In genomic region chr13:112100592-112101420, GRCm38 (mm10) we compare ENCODE assay signal across 8 mouse cellular contexts.
DNase-seq lines count a peak whose midpoint lies in the region; ATAC-seq and TF ChIP-seq lines count a peak whose summit lies in the region.

No protein-coding gene starts in this region.

- no peaks in the 10 kb centered on the region for H3K36me3 ChIP-seq in embryonic facial prominence, embryonic 15.5 days
- no peaks in the 10 kb centered on the region for H3K36me3 ChIP-seq in heart, embryonic 12.5 days
- H3K36me3 ChIP-seq in kidney, embryonic 15.5 days = no peaks in the 10 kb centered on the region
- no peaks in the 10 kb centered on the region for H3K36me3 ChIP-seq in liver, adult 2 months (ENCODE audit: control insufficient read depth, insufficient read depth, low read length)
- no peaks in the 10 kb centered on the region for H3K36me3 ChIP-seq in midbrain, embryonic 16.5 days (ENCODE audit: control insufficient read depth, insufficient read depth, low read length)
- H3K36me3 ChIP-seq in stomach, embryonic 15.5 days = no peaks in the 10 kb centered on the region

- no peak overlapping the region for H3K27ac ChIP-seq in bone marrow macrophage, adult 2 months (ENCODE audit: insufficient read depth, low read depth, low read length)
- H3K27ac ChIP-seq in embryonic facial prominence, embryonic 15.5 days (replicated peaks) = peak overlapping the region; percentile 76
- H3K27ac ChIP-seq in heart, embryonic 12.5 days (ENCODE audit: poor library complexity, severe bottlenecking) = peak overlapping the region; percentile 13; the same call in 1 of the 2 replicates
- H3K27ac ChIP-seq in kidney, embryonic 15.5 days = peak overlapping the region; percentile 76
- H3K27ac ChIP-seq in liver, adult 2 months (replicated peaks; ENCODE audit: insufficient read depth, low read depth, low read length) = peak overlapping the region; percentile 4; the same call in 1 of the 2 replicates
- peak overlapping the region; percentile 90 for H3K27ac ChIP-seq in midbrain, embryonic 16.5 days (ENCODE audit: low read length)
- H3K27ac ChIP-seq in stomach, embryonic 15.5 days = peak overlapping the region; percentile 88

- no peak for TF ChIP-seq CTCF in bone marrow macrophage, adult 2 months (IDR thresholded peaks at IDR 0.05; ENCODE audit: low read depth, low read length)
- no peak for TF ChIP-seq CTCF in liver, adult 2 months (IDR thresholded peaks at IDR 0.05; ENCODE audit: low read depth, low read length)

- peak overlapping the region; percentile 53 for H3K4me3 ChIP-seq in bone marrow macrophage, adult 2 months (ENCODE audit: insufficient read depth, low read length)
- H3K4me3 ChIP-seq in embryonic facial prominence, embryonic 15.5 days (replicated peaks) = peak overlapping the region; percentile 51
- H3K4me3 ChIP-seq in heart, embryonic 12.5 days = peak overlapping the region; percentile 58
- peak overlapping the region; percentile 48 for H3K4me3 ChIP-seq in kidney, embryonic 15.5 days (replicated peaks)
- peak overlapping the region; percentile 60 for H3K4me3 ChIP-seq in liver, adult 2 months (ENCODE audit: insufficient read depth, low read depth, low read length)
- peak overlapping the region; percentile 51 for H3K4me3 ChIP-seq in midbrain, embryonic 16.5 days (ENCODE audit: low read depth, low read length)
- H3K4me3 ChIP-seq in stomach, embryonic 15.5 days (replicated peaks) = peak overlapping the region; percentile 50

- H3K9ac ChIP-seq in embryonic facial prominence, embryonic 15.5 days = peak overlapping the region; percentile 10
- peak overlapping the region; percentile 72 for H3K9ac ChIP-seq in heart, embryonic 12.5 days
- peak overlapping the region; percentile 35 for H3K9ac ChIP-seq in kidney, embryonic 15.5 days
- H3K9ac ChIP-seq in liver, adult 2 months (ENCODE audit: low read depth, low read length) = peak overlapping the region; percentile 50
- peak overlapping the region; percentile 77 for H3K9ac ChIP-seq in midbrain, embryonic 16.5 days (ENCODE audit: low read depth, low read length)
- H3K9ac ChIP-seq in stomach, embryonic 15.5 days = peak overlapping the region; percentile 23; the same call in 1 of the 2 replicates

- no peak for TF ChIP-seq POLR2A in bone marrow macrophage, adult 2 months (IDR thresholded peaks at IDR 0.05; ENCODE audit: borderline replicate concordance, low read depth, low read length)
- no peak for TF ChIP-seq POLR2A in liver, adult 2 months (IDR thresholded peaks at IDR 0.05; ENCODE audit: extremely low read depth, insufficient read depth, low read length)

- no peaks in the 10 kb centered on the region for H3K27me3 ChIP-seq in embryonic facial prominence, embryonic 15.5 days
- no peaks in the 10 kb centered on the region for H3K27me3 ChIP-seq in heart, embryonic 12.5 days (replicated peaks)
- no peaks in the 10 kb centered on the region for H3K27me3 ChIP-seq in kidney, embryonic 15.5 days
- no peaks in the 10 kb centered on the region for H3K27me3 ChIP-seq in liver, adult 2 months (ENCODE audit: control insufficient read depth, insufficient read depth, low read length)
- no peaks in the 10 kb centered on the region for H3K27me3 ChIP-seq in midbrain, embryonic 16.5 days (ENCODE audit: control insufficient read depth, insufficient read depth, low read depth, low read length)
- no peaks in the 10 kb centered on the region for H3K27me3 ChIP-seq in stomach, embryonic 15.5 days (replicated peaks)

- DNase-seq in B cell, adult 2 months = peak; percentile 45 to 47
- DNase-seq in liver, adult 2 months (ENCODE audit: extremely low read depth, low read depth, low spot score) = peak; percentile 84

- peak; percentile 88 for ATAC-seq in embryonic facial prominence, embryonic 15.5 days (ENCODE audit: insufficient number of reproducible peaks, low FRiP score, low TSS enrichment, low read depth)
- ATAC-seq in heart, embryonic 12.5 days (ENCODE audit: insufficient number of reproducible peaks, low FRiP score) = peak; percentile 81
- peak; percentile 91 for ATAC-seq in kidney, embryonic 15.5 days (replicated peaks; ENCODE audit: low FRiP score)
- peak; percentile 96 for ATAC-seq in midbrain, embryonic 16.5 days
- ATAC-seq in stomach, embryonic 15.5 days (ENCODE audit: insufficient read depth, low FRiP score, low read depth) = peak; percentile 82

- peak overlapping the region; percentile 92 for H3K4me2 ChIP-seq in embryonic facial prominence, embryonic 15.5 days (replicated peaks)
- H3K4me2 ChIP-seq in heart, embryonic 12.5 days = peak overlapping the region; percentile 87
- H3K4me2 ChIP-seq in kidney, embryonic 15.5 days = peak overlapping the region; percentile 73
- H3K4me2 ChIP-seq in midbrain, embryonic 16.5 days (ENCODE audit: low read length) = peak overlapping the region; percentile 62
- peak overlapping the region; percentile 91 for H3K4me2 ChIP-seq in stomach, embryonic 15.5 days

- peaks cover 13% of the 10 kb centered on the region for H3K4me1 ChIP-seq in bone marrow macrophage, adult 2 months (ENCODE audit: control insufficient read depth, insufficient read depth, low read length)
- H3K4me1 ChIP-seq in embryonic facial prominence, embryonic 15.5 days = peaks cover 18% of the 10 kb centered on the region
- H3K4me1 ChIP-seq in heart, embryonic 12.5 days (replicated peaks) = peaks cover 19% of the 10 kb centered on the region
- peaks cover 24% of the 10 kb centered on the region for H3K4me1 ChIP-seq in kidney, embryonic 15.5 days
- no peaks in the 10 kb centered on the region; the same call in 1 of the 2 replicates for H3K4me1 ChIP-seq in liver, adult 2 months (ENCODE audit: control insufficient read depth, insufficient read depth, low read length)
- peaks cover 11% of the 10 kb centered on the region for H3K4me1 ChIP-seq in midbrain, embryonic 16.5 days (ENCODE audit: control insufficient read depth, insufficient read depth, low read length)
- H3K4me1 ChIP-seq in stomach, embryonic 15.5 days = no peaks in the 10 kb centered on the region

- no peaks in the 10 kb centered on the region for H3K79me2 ChIP-seq in liver, adult 2 months (ENCODE audit: control insufficient read depth, insufficient read depth, low read length)

- H3K9me3 ChIP-seq in embryonic facial prominence, embryonic 15.5 days (replicated peaks) = no peaks in the 10 kb centered on the region
- H3K9me3 ChIP-seq in heart, embryonic 12.5 days (replicated peaks) = no peaks in the 10 kb centered on the region
- no peaks in the 10 kb centered on the region for H3K9me3 ChIP-seq in kidney, embryonic 15.5 days (replicated peaks)
- no peaks in the 10 kb centered on the region for H3K9me3 ChIP-seq in midbrain, embryonic 16.5 days (replicated peaks; ENCODE audit: control insufficient read depth, low read length, poor library complexity, severe bottlenecking)
- no peaks in the 10 kb centered on the region for H3K9me3 ChIP-seq in stomach, embryonic 15.5 days

- 2% methylated on average over 31 of the region's 31 CpGs for WGBS in embryonic facial prominence, embryonic 15.5 days
- WGBS in heart, embryonic 12.5 days = 3% methylated on average over 31 of the region's 31 CpGs
- WGBS in kidney, embryonic 15.5 days = 3% methylated on average over 31 of the region's 31 CpGs
- 4% methylated on average over 31 of the region's 31 CpGs for WGBS in liver, adult 2 months
- 1% methylated on average over 30 of the region's 31 CpGs for WGBS in midbrain, embryonic 16.5 days
- WGBS in stomach, embryonic 15.5 days = 3% methylated on average over 31 of the region's 31 CpGs

Comparison
In these comparisons a context has a peak if more than half of its experiments do, and no peak if none do; other contexts are left out.
1. H3K9ac ChIP-seq: peak in every context shown above with its lines; median percentile 77 in midbrain, embryonic 16.5 days; 72 in heart, embryonic 12.5 days; 50 in liver, adult 2 months; 35 in kidney, embryonic 15.5 days; 23 in stomach, embryonic 15.5 days; 10 in embryonic facial prominence, embryonic 15.5 days.